Mouse (Mus musculus): ENCODE measurements around the gene Nipal3.

GRCm38 (mm10) chr4:135535021-135535420 lies 40.2 kb upstream of the Nipal3 start:
- TF ChIP-seq CTCF (IDR thresholded peaks at IDR 0.05; ENCODE audit: borderline replicate concordance, extremely low read depth, insufficient read depth, insufficient read length) (no peak), POLR2A (IDR thresholded peaks at IDR 0.05; ENCODE audit: borderline replicate concordance, extremely low read depth, insufficient read depth, insufficient read length, poor library complexity, severe bottlenecking) (no peak)
